Mouse (Mus musculus) small intestine, adult 2 months (tissue): ENCODE data around the gene Atoh7. TPM values are rescaled to one million over a fixed set of nuclear protein-coding genes. Genes with fewer than 3 reads are reported as not detected.

Experiments
- H3K27ac ChIP-seq: fragments of 200-500 bp; 2 replicates; pipeline ENCODE4 v1.5.1; 2012; ENCODE audit warnings: low read depth, low read length, control low read depth, inconsistent platforms; ENCODE audit not compliant: insufficient read depth
- H3K27me3 ChIP-seq: fragments of 200-500 bp; 2 replicates; pipeline ENCODE4 v1.6.1; 2012; ENCODE audit warnings: mild to moderate bottlenecking, moderate library complexity, low read length, inconsistent platforms; ENCODE audit not compliant: control insufficient read depth, insufficient read depth
- H3K36me3 ChIP-seq: fragments of 200-500 bp; 2 replicates; pipeline ENCODE4 v1.6.1; 2012; ENCODE audit warnings: mild to moderate bottlenecking, low read length, control low read depth, inconsistent platforms; ENCODE audit not compliant: control insufficient read depth, insufficient read depth
- H3K4me1 ChIP-seq: fragments of 200-500 bp; 2 replicates; pipeline ENCODE4 v1.6.1; 2012; ENCODE audit warnings: low read length, inconsistent platforms, mixed read lengths; ENCODE audit not compliant: control insufficient read depth, insufficient read depth, insufficient read length
- H3K4me3 ChIP-seq: fragments of 200-500 bp; 2 replicates; pipeline ENCODE4 v1.5.1; 2012; ENCODE audit warnings: low read depth, mild to moderate bottlenecking, control low read depth, inconsistent platforms, low read length, moderate library complexity
- CTCF ChIP-seq: fragments of 200-500 bp; IDR thresholded peaks from 2 replicates; pipeline ENCODE4 v1.5.1; 2012; ENCODE audit warnings: low read depth, mild to moderate bottlenecking, control low read depth, inconsistent platforms, low read length, moderate library complexity, mixed read lengths; ENCODE audit not compliant: insufficient replicate concordance, insufficient read length; ENCODE audit errors: extremely low read depth
- POLR2A ChIP-seq: fragments of 200-500 bp; IDR thresholded peaks from 2 replicates; pipeline ENCODE4 v1.6.1; 2012; ENCODE audit warnings: low read depth, mild to moderate bottlenecking, control low read depth, inconsistent platforms, low read length, moderate library complexity
- WGBS: fragments of 180-500 bp; shearing (Covaris S2); methylation state at CpG from one replicate; pipeline ENCODE4 v1.1.7; 2018; 5-methylcytosine and 5-hydroxymethylcytosine counted together
- polyA plus RNA-seq: library from polyadenylated mRNA; depleted of rRNA; stranded (reverse); fragments of >200 nt; gene quantifications from 2 replicates; pipeline ENCODE4 v1.2.3, GENCODE M21; 2012

Gene Atoh7
- polyA plus RNA-seq, 1 experiment: not detected

GRCm38 (mm10) chr10:63059862-63060261 lies 39.6 kb upstream of the Atoh7 start, which contains the start of gene Pbld1:
Pbld1 (plus strand) TSS chr10:63060162.
- Histone ChIP-seq H3K4me3 (0 out of 2 replicates have a peak within 1 kb of the TSS, but pooled peaks have one; percentile 14), H3K36me3 (0 out of 2 replicates have a peak, but pooled peaks cover 3% of the 10 kb centered on the region), H3K4me1 (peaks cover 30% of the 10 kb centered on the region; the same call in 1 of the 2 replicates), H3K27ac (peak within 1 kb of the TSS; percentile 87), H3K27me3 (no peaks in the 10 kb centered on the region)
- WGBS: 61% methylated on average over 2 of the region's 2 CpGs
- TF ChIP-seq POLR2A (no peak), CTCF (no peak)

GRCm38 (mm10) chr10:63060406-63060805 lies 39.0 kb upstream of the Atoh7 start:
- Histone ChIP-seq H3K27ac (peak overlapping the region; percentile 87), H3K4me1 (peaks cover 30% of the 10 kb centered on the region; the same call in 1 of the 2 replicates), H3K27me3 (no peaks in the 10 kb centered on the region), H3K4me3 (no peak overlapping the region), H3K36me3 (0 out of 2 replicates have a peak, but pooled peaks cover under 1% of the 10 kb centered on the region)
- 15% methylated on average over 11 of the region's 11 CpGs for WGBS
- TF ChIP-seq POLR2A (no peak), CTCF (no peak)

- TF ChIP-seq CTCF: no peak
- no peaks in the 10 kb centered on the region for H3K27me3 ChIP-seq
- WGBS: 33% methylated on average over 12 of the region's 12 CpGs
- H3K36me3 ChIP-seq: no peaks in the 10 kb centered on the region
- H3K4me1 ChIP-seq: peaks cover 30% of the 10 kb centered on the region; the same call in 1 of the 2 replicates
- peak overlapping the region; percentile 46 for H3K4me3 ChIP-seq
- H3K27ac ChIP-seq: peak overlapping the region; percentile 87
Measured at GRCm38 (mm10) chr10:63061266-63061665, 38.2 kb upstream of the Atoh7 start.

- H3K27ac ChIP-seq: no peak overlapping the region; the same call in 1 of the 2 replicates
- H3K4me1 ChIP-seq: peaks cover 22% of the 10 kb centered on the region; the same call in 1 of the 2 replicates
- WGBS: 39% methylated on average over 5 of the region's 5 CpGs
- no peaks in the 10 kb centered on the region for H3K36me3 ChIP-seq
- no peaks in the 10 kb centered on the region for H3K27me3 ChIP-seq
- H3K4me3 ChIP-seq: no peak overlapping the region
- TF ChIP-seq POLR2A (no peak), CTCF (no peak)
Measured at GRCm38 (mm10) chr10:63062696-63063095, 36.8 kb upstream of the Atoh7 start.

GRCm38 (mm10) chr10:63063365-63063764 lies 36.1 kb upstream of the Atoh7 start:
- 59% methylated on average over 7 of the region's 7 CpGs for WGBS
- H3K27ac ChIP-seq: no peak overlapping the region
- no peak overlapping the region for H3K4me3 ChIP-seq
- no peaks in the 10 kb centered on the region for H3K36me3 ChIP-seq
- no peak for TF ChIP-seq CTCF
- TF ChIP-seq POLR2A: no peak
- H3K4me1 ChIP-seq: peaks cover 21% of the 10 kb centered on the region; the same call in 1 of the 2 replicates
- no peaks in the 10 kb centered on the region for H3K27me3 ChIP-seq

- H3K27ac ChIP-seq: no peak overlapping the region
- H3K4me3 ChIP-seq: no peak overlapping the region
- H3K4me1 ChIP-seq: peaks cover 21% of the 10 kb centered on the region; the same call in 1 of the 2 replicates
- H3K27me3 ChIP-seq: no peaks in the 10 kb centered on the region
- TF ChIP-seq POLR2A: no peak
- no peak for TF ChIP-seq CTCF
- 73% methylated on average over 9 of the region's 9 CpGs for WGBS
- H3K36me3 ChIP-seq: no peaks in the 10 kb centered on the region; the same call in 1 of the 2 replicates
Measured at GRCm38 (mm10) chr10:63064516-63064915, 34.9 kb upstream of the Atoh7 start.

GRCm38 (mm10) chr10:63065561-63065960 lies 33.9 kb upstream of the Atoh7 start:
- no peaks in the 10 kb centered on the region; the same call in 1 of the 2 replicates for H3K36me3 ChIP-seq
- peaks cover 16% of the 10 kb centered on the region; the same call in 1 of the 2 replicates for H3K4me1 ChIP-seq
- H3K4me3 ChIP-seq: peak overlapping the region; percentile 6; the same call in 1 of the 2 replicates
- 28% methylated on average over 8 of the region's 8 CpGs for WGBS
- H3K27me3 ChIP-seq: no peaks in the 10 kb centered on the region
- peak overlapping the region; percentile 53; the same call in 1 of the 2 replicates for H3K27ac ChIP-seq
- no peak for TF ChIP-seq POLR2A
- no peak for TF ChIP-seq CTCF
